Mouse (Mus musculus) adrenal gland, adult 8-10 months (tissue): ENCODE measurements around the gene Vezt. TPM values are rescaled to one million over a fixed set of nuclear protein-coding genes. Genes with fewer than 3 reads are reported as not detected.

Source experiments
- DNase-seq: peaks from one replicate; pipeline ENCODE4 v3.0.0; 2022
- total RNA-seq, 4 experiments: library from RNA; stranded (reverse); gene quantifications; 2 replicates each; pipeline ENCODE4 v1.2.4; 2022

Vezt gene
- total RNA-seq, result 10 to 100 TPM; 18.4 to 30.9 (median 25.1) TPM

DNA sequence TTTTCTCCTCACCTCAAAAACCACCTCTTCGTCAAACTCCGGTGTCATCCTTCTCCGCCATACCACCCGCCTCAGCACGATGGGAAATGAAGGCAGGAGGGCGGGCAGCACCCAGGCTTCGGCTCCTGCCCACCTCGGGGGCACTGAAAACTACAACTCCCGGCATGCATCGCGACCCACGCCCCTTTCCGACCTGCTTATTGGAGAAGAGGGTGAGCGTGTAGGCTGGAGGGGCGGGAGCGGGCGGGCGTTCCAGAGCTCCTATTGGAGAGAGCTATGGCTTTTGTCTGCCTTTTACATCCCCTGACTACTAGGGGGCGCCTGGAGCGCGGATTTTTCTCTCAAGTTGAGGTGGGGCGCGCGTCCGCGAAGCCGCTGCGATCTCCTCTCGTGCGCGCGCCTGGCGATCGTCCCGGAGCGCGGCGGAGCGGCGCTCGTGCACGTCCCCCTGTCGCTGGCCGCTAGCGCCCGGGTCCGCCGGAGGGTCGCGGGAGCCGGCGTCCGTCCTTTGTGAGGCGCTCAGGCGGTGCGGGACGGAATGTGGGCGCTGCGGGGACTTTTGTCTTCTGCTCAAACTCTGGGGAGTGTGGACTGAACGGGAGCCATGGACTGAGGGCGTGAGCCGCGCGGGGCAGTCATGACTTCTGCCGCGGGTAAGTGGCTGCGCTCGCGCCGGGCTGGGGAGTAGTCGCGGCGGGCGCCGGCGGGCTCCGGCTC is at the start of gene Vezt, which contains the start of gene Fgd6:
Gene Vezt, minus strand, starts transcription at position 160 of the 717 bp plus-strand sequence.
Gene Fgd6, plus strand, starts transcription at position 344 of the 717 bp plus-strand sequence.
- peak; percentile 98 for DNase-seq

DNA sequence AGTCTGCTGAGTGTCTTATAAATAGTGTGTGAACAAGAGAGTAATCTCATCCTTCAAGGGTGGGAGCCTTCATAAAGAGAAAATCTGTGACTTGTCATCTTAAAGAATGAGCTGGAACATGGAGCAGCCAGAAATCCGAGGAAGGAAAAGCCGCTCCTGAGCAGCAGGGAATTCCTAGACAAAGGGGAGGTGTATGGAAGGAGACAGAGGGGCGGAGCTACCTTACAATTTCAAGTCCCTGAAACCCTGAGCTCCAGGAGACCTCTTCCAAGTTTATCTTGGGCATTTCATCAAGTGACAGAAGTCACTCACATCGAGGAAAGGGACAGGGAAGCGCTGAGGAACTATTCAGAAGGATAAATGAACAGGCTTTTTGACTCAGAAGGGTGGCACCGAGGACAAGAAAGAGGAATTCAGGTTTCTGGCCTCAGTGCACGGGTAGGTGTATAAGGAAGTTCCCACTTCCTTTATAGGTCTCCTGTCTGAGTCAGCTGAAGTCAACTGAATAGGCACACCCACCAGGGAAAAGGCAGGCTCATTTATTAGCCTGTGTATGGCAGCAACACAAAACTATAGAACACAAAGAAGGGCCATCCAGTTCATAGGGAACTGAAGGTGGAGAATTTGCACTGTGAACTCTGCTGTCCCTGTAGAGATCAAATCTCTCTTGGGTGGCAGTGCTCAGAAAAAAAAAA is 46.6 kb upstream of the Vezt start:
- DNase-seq, result no peak

DNA sequence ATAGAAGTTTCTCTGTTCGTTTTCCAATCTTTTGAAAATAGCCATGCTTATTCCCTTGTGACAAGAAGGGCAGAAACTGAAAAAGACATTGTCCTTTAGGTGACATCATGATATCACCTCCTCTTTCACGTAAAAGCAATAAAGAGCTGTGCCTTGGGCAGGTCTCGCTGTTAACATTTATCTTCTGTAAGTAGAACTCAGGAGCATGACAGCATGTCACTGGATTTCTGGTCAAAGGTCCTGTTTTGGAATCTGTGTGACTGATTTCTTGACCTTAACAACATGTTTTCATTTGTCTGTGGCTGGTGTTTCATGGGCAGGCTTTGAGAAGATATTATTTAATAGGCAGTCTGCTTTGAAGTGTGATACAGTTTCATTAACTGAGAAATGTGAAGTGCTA is 45.1 kb upstream of the Vezt start:
- DNase-seq, result no peak

DNA sequence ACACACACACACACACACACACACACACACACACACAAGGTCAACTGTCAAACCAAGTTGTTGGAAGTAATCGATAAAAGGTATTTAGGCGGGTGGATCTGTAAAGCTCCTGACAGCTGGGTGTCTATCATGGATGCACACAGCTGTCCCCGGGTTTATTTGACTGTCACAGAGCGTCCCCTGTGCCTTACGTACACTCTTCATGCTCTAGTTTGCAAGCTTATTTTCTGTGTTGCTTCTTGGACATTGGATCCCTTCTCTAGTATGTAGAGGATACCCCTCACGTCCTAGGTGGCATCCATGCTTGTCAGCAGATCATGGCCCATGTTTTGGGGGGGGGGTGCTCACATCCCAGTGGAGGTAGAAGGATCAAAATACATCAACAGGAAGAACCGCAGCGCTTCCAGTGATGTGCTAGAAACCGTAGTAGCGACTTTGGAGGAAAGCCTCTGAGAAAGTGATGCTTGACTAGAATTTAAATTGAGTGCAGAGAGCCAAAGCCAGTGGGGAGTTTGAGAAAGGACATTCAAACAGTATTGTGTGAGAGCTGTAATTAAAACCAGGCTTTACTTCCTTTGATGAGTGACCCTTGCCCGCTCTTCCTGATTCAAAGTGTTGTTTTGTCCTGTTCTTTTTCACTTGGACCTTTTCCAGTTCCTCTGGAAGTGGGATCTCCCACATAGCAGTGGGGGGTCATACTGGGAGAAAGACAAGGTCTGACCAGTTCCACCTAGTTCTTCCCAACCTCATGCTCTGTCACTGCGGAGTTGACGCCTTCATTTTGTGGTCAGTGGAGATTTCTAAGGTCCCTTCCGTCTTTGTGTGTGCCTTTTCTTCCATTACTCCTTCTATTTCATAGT is 41.6 kb upstream of the Vezt start:
- DNase-seq, result no peak

DNA sequence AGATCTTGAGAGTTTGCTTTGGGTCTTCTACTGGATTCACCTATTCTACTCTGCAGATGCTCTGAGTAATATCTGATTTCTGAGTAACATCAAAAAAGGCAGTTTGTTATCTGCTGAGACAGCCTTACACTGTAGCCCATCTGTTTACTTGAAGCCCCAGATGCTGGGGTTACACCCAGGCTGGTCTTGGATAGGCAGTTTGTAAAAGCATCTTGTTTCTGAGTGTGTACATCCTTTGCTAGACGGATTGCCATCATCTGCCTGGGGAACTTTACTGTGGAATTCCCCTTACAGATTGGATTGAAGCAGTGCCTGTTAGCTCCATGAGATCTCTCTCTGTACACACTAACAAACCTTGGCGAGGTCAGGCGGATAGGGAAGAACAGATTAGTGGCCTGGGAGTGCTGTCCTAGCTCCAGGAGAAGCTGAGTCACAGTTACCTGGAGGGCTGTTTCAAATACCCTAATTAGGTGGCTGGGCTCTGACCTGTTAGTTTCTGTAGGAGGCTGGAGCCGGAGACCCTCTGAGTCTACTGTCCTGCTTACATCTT is 37.4 kb upstream of the Vezt start:
- DNase-seq, result no peak

DNA sequence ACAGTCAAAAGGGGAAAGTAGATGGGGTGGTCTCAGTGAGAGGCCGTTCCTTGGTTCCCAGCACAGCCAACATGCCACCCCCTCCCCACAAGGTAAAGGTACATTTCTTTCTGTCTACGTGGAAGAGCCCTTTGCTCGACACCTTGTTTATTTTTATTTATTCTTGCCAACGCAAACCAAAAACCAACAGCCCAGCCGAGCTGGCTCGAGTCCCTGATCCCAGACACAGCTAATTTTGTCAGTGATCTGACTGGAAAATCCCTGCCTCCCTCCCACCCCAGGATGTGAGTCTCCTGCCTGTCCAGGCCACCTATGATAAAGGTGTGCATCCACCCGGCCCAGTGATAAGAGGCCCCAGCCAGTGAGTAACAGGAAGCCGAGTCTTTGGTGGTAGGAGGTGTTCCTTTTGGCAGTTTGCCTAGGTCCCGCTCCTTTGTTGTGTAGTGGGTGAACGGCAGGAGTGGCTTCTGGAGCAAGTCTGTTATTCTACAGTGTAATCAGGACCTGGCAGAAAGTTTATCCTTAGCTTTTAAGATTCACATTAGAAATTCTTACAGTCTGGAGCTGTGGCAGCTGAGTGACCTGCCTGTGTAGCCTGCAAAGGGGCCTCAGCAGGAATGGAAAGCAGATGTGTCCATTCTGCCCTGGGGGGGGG is 36.8 kb upstream of the Vezt start:
- peak; percentile 12 for DNase-seq

DNA sequence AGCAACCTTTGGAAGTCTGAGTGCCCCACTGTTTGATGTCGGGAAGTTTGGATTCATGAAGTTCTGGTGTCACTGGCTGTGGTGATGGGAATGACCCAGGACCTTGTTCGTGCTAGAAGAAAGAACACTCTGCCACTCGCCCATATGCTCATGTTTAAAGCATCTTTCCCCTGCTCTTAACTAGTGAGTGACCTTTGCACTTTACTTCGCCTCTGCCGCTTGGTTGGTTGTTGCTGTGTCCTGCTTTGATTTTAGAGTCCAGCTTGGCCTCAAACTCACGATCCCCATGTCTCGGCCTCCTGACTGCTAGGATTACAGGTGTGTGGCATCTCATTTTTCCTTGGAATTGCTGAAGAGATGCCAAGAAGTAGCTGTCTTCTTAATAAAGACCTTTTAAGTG is 36.0 kb upstream of the Vezt start:
- no peak for DNase-seq

DNA sequence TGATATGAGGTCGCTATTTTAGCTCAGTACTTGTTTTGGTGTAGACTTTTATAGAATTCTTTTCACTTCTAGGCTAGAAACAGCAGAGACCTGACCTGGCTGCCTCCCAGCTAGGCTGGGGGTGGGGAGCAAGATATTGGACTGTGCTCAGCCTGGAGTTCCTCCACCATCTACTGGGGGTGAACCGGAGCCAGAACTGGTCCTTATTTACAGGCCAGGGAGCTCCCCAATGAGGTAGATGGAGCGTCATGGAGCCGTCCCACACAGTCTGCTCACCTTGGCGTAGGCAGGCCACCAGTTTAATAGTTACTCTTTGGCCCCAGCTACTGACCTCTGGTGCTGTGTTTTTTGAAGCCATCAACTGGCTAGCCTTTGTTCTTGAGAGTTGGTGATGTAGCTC is 33.1 kb upstream of the Vezt start:
- DNase-seq, result no peak

DNA sequence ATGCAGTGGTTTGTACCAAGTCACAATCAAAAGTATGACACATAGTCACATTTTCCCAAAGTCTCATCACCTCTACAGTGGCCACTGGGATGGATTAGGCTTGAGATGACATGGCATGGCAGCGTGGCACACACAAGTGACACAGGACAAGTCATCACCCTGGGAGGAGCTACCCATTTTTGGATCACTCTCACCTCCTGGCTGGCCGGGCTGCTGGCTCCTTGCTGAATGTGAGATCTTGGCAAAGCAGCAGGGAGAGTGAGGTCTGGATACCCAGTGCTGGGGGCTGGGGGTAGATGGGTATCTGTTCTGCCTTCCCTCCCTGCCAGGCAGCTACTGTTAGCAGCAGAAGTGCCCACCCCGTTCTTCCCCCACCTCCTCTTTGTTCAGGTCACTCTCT is 31.3 kb upstream of the Vezt start:
- DNase-seq, result no peak

DNA sequence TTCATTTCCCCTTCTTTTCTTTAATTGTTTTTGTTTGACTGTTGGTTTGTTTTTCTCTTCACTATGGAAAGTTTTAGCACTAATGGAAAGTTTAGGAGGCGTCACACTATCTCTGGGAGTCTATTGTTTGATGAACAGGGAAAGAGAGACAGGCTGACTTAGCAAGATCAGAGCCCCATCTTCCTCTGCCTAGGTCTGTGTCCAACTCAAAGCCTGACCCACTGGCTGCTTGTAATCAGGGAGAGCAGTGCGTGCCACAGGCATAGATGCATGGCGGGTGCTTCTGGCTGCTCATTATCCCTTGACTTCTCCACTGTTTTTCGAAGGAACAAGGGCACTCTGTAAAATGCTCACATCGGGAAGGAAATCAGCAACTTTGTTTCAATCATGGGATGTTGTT is 26.7 kb upstream of the Vezt start:
- no peak for DNase-seq

DNA sequence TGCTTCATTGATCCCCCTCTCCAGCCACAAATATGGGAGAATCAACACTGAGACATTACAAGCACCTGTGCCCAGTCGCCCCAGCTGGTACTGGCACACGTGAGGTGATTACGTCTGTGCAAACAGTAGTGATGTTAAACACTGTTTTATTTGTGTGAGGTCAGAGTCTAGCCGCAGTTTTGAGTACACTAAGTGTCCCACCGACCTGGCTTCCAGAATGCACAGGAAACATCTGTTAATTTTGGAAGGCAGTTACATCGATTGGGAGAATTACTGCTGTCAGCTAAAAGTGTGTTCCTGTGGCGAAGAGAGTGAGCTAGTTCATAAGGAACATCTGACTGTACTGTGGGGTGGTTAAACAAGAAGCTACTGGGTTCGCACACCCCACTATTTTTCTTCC is 24.6 kb upstream of the Vezt start:
- no peak for DNase-seq

DNA sequence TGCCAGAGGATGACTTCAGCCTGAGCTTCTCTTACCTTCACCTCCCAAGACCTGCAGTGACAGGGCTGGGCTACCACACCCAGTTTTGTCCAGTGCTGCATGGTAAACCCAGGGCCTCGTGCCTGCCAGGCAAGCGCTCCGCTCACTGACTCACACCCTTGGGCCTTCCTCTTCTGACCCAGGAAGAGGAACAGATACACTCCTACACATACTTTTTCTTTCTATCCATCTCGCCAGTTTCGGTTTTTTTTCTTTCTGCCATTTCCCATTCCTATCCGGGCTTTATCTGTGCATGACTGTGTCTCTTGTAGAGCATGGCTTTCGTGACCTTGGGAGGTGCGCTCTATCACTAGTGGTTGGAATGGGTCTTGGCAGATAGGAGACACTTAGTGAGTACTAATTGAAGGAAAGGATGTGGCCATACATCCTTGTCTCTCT is 24.0 kb upstream of the Vezt start:
- no peak for DNase-seq

DNA sequence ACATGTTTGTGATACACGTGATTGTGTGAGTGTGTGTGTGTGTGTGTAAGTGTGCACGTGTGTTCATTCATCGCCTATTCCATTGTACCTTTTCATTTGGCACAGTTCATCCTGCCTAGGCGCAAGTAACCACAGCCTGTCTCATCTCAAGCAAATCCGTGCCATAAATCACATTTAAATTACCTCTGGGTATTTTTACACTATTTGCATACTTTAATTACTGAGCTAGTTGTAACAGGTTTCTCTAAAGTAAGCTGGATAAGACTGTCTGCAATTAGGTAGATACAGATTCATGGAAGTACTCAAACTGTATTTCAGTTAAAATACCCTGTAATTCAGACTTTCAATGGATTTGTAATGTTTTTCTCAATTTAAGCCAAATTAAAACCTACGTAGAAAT is 20.9 kb upstream of the Vezt start:
- DNase-seq, result no peak

DNA sequence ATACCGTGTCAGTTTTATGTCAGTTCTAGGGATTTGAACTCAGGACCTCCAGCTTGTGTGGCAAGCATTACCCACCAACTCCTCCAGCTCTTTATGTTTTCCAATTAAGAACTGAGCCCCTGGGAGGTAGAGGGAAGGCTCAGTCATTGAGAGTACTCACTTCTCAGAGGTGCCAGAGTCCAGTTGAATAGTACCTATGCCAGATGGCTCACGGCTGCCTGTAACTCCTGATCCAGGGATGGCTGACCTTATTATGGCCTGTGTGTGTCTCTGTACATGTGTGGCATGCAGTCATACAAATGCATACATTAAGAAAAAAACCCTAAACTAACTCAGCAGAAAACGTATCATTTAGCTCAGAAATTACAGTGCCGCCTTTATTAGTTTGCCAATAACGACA is 15.1 kb upstream of the Vezt start:
- no peak for DNase-seq

DNA sequence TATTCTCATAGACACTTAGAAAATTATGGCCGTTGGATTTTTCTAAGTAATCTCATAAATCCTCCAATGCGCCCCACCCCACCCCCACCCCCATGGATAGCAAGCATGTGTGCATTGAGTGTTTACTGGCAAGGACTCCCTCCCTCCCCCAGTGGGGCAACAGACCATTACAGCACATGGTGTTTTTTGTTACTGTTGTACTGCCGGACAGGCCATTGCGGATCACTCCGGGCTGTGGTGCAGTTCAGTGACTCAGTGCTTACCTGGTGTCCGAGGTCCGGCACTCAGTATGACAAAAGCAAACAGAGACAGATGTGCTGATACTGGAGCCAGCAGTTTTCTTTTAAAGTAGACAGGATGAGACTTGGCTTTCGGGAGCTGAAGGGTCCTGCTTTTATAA is 13.5 kb upstream of the Vezt start:
- no peak for DNase-seq

DNA sequence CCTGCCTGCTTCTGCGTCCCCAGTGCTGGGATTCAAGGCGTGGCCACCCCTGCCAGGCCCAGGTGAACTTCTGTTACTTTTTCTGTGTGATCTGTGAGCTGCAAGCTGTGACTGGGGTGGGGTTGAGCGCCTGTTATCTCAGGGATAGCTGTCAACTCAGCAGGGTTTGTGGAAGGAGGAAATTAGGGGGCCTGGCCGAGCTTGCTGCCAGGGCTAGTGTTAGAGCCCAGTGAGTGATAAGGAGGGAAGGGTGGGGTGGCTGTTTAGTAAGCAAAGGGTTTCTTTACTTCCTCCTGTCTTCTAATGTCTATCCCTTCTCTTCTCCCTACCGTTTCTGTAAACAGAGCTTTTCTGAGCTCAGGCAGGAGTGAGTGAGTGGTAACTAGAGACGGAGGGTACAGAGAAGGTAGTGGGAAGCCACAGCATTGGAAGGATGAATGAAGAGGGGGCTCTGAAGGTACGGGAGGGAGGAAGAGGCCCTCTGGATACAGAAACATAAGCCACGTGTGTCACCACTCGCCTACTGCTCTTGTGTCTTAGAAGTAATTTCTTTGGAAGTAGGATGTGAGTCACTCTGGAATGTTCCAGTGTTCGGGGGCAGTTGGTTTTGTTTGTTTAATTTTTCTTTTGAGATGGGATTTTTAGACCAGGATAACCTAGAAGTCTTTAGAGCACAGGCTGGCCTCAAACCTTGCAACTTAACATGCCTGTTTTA is 12.4 kb upstream of the Vezt start:
- DNase-seq, result no peak

DNA sequence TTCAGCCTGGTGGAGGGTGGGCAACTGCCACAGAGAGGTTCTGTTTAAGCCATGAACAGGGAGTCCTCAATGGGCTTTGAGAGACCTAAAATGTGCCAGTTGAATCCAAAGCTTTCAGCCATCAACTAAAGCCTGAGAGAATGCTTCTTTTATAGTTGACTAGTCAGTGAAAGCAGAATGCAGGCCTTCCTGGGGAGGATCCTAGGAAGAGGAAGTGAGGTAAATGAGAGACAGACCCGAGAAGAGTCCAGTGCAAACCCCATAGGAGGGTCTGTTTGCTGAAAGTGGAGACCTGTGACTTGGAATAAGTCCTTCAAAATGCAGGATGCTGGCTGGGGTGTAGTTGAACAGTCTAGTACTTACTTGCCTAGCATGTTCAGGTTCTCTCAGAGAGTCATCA is 11.4 kb upstream of the Vezt start:
- no peak for DNase-seq

DNA sequence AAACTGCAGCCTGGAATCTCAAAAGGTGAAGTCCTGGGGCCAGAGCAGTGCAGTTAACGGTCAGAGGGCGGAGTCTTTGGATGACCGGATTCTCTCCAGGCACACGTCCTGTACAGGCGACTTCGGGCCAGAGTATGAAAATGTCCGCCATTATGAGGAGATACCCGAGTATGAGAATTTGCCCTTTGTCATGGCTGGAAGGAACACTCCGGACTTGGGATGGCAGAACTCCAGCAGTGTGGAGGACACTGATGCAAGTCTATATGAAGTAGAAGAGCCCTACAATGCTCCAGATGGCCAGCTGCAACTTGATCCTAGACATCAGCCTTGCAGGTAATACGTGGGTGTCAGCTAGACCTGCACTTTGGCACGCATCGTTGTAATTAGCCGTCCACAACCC is 9.7 kb upstream of the Vezt start:
- DNase-seq, result no peak

DNA sequence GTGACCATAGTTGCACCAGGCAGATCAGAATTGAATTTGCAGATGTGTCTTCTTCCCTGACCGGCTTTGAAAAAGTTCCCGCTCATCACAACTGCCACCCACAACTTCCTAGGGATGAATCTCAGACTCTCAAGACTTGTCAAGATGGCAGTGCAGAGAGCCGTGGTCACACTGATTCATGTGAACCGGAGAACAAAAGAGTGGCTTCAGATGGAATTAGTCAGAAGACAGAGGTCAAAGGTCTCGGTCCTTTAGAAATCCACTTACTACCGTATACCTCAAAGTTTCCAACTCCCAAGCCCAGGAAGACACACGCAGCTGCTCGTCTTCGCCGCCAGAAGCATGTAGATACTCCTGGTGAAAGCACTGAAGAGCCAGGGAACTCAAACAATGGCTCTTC is 8.3 kb upstream of the Vezt start:
- DNase-seq, result no peak

DNA sequence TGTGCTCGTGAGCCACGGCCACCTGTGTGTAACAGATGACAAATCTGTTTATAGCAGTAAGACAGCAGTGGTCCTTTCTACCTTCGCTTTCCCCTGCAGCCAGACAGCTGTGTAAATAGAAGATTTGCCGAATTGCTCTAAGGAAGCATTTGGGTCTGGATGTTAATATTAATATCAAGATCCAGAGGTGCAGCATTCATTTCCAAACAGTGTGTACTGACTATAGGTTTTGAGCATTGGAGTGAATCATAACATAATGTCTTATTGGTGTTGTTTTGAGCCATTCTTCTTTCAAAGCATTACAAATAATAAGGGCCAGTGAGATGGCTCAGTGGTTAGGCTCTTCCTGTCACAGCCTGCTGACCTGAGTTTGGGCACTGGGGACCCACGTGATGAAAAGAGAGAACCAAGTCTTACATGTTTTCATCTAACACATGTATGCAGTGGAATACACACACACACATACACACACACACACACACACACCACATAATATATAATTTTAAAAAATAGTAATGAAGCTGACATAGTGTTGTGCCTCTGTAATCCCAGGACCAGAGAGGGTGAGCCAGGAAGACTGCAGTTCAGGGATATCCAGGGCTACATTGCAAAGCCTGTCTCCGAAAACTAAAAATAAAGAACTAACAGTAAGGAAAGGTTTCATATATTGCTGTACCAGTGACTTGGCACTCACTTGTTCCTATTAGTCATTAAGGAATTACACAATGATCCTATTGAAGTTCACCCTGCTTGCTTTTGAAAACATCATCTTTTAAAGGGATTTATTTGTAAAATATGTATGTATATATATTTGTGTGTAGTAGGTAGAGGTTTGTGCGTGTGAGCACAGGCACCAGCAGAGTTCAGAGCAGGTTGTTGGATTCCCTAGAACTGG is 3.0 kb upstream of the Vezt start:
- DNase-seq, result no peak

DNA sequence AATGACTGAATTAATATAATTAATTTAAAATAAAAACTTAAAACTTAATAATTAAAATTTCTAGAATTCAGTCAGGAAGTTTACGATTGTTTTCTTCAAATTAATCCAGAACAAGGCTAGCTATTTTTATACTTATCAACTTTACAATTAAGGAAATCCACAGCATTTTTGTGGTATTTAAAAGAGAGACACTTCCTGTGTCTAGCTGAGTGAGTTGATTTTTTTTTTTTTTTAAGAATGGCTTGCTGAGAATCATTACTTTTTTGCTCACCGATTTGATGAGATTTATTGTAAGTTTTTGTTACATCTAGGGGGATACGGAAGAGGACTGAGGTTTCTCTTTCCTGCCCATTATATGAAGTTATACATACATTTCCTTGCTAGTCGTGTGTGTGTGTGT is 2.0 kb upstream of the Vezt start:
- DNase-seq, result no peak
